In the genomic region with DNA sequence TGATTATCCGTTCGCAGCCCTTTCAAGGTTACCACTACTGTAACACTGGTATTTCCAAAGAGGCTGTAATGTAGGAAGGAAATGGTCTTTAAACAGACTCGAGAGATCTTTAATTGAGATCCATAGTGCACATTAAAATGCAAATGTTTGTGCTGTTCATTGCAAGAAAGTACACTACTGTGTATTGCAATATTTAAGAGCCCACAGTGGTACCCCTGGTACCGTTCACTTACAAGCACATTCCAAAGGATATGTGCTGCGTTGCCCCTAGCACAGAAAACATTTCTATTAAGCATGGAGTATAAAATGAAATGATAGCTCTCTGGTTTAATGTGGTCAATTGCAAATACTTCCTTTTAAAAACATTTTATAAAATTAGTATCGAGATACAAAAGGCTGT, we compare ENCODE assay signal across 24 mouse cellular contexts.
DNase-seq lines count a peak whose midpoint lies in the region; ATAC-seq and TF ChIP-seq lines count a peak whose summit lies in the region.
"Had no signal": no experiment of that assay in that cellular context is flagged by ENCODE, and none has a peak within 500 bp of the region (broad histone marks: within the 10 kb centered on the region; RNA-seq: fewer than 3 reads in every experiment).

No protein-coding gene starts in this region.

- intact Hi-C loops in left cerebral cortex, postnatal 10 days (cut with DNase I) = no loop called here

- no peaks in the 10 kb centered on the region for H3K4me1 ChIP-seq in hindbrain, embryonic 15.5 days (replicated peaks)
- no peaks in the 10 kb centered on the region for H3K4me1 ChIP-seq in hindbrain, embryonic 10.5 days (replicated peaks)
- no peaks in the 10 kb centered on the region for H3K4me1 ChIP-seq in hindbrain, postnatal 0 days (ENCODE audit: insufficient read depth, low read length)
- no peaks in the 10 kb centered on the region for H3K4me1 ChIP-seq in hindbrain, embryonic 11.5 days (replicated peaks; ENCODE audit: control insufficient read depth, insufficient read depth, low read length)
- H3K4me1 ChIP-seq in neural tube, embryonic 13.5 days (replicated peaks) = no peaks in the 10 kb centered on the region
- no peaks in the 10 kb centered on the region; the same call in 1 of the 2 replicates for H3K4me1 ChIP-seq in neural tube, embryonic 15.5 days
- H3K4me1 ChIP-seq: embryonic facial prominence, embryonic 13.5 days; embryonic facial prominence, embryonic 15.5 days; forebrain, embryonic 10.5 days; forebrain, embryonic 12.5 days had no signal

- 0 out of 2 replicates have a peak, but pooled peaks have one; percentile 51 for ATAC-seq in hindbrain, embryonic 15.5 days (ENCODE audit: low FRiP score, low read depth)
- no peak for ATAC-seq in hindbrain, postnatal 0 days
- no peak for ATAC-seq in hindbrain, embryonic 11.5 days (ENCODE audit: low FRiP score)
- peak; percentile 72; the same call in 1 of the 2 replicates for ATAC-seq in neural tube, embryonic 13.5 days (ENCODE audit: low read depth)
- peak; percentile 84 for ATAC-seq in neural tube, embryonic 15.5 days (ENCODE audit: low FRiP score)
- ATAC-seq: forebrain, embryonic 14.5 days had no signal

- no peaks in the 10 kb centered on the region for H3K36me3 ChIP-seq in hindbrain, embryonic 15.5 days
- H3K36me3 ChIP-seq in hindbrain, embryonic 10.5 days = no peaks in the 10 kb centered on the region
- no peaks in the 10 kb centered on the region for H3K36me3 ChIP-seq in hindbrain, postnatal 0 days (ENCODE audit: insufficient read depth, low read length)
- H3K36me3 ChIP-seq in hindbrain, embryonic 11.5 days (ENCODE audit: control insufficient read depth, insufficient read depth, low read length) = no peaks in the 10 kb centered on the region
- no peaks in the 10 kb centered on the region for H3K36me3 ChIP-seq in neural tube, embryonic 13.5 days
- no peaks in the 10 kb centered on the region for H3K36me3 ChIP-seq in neural tube, embryonic 15.5 days
- H3K36me3 ChIP-seq: embryonic facial prominence, embryonic 13.5 days; embryonic facial prominence, embryonic 15.5 days; forebrain, embryonic 10.5 days; forebrain, embryonic 12.5 days had no signal

- no peak overlapping the region for H3K27ac ChIP-seq in hindbrain, embryonic 15.5 days (replicated peaks)
- no peak overlapping the region for H3K27ac ChIP-seq in hindbrain, embryonic 10.5 days
- no peak overlapping the region for H3K27ac ChIP-seq in hindbrain, postnatal 0 days
- no peak overlapping the region for H3K27ac ChIP-seq in hindbrain, embryonic 11.5 days (ENCODE audit: low read depth, low read length)
- H3K27ac ChIP-seq in neural tube, embryonic 13.5 days (replicated peaks) = no peak overlapping the region
- no peak overlapping the region for H3K27ac ChIP-seq in neural tube, embryonic 15.5 days (replicated peaks)
- H3K27ac ChIP-seq: embryonic facial prominence, embryonic 13.5 days; embryonic facial prominence, embryonic 15.5 days; forebrain, embryonic 10.5 days; forebrain, embryonic 12.5 days had no signal

- no peaks in the 10 kb centered on the region for H3K9me3 ChIP-seq in hindbrain, embryonic 15.5 days
- H3K9me3 ChIP-seq in hindbrain, embryonic 10.5 days = no peaks in the 10 kb centered on the region
- H3K9me3 ChIP-seq in hindbrain, postnatal 0 days (ENCODE audit: low read length) = no peaks in the 10 kb centered on the region
- no peaks in the 10 kb centered on the region for H3K9me3 ChIP-seq in hindbrain, embryonic 11.5 days (ENCODE audit: control insufficient read depth, low read length)
- H3K9me3 ChIP-seq in neural tube, embryonic 13.5 days = no peaks in the 10 kb centered on the region
- no peaks in the 10 kb centered on the region for H3K9me3 ChIP-seq in neural tube, embryonic 15.5 days (replicated peaks)
- H3K9me3 ChIP-seq: embryonic facial prominence, embryonic 13.5 days; embryonic facial prominence, embryonic 15.5 days; forebrain, embryonic 10.5 days; forebrain, embryonic 12.5 days had no signal

- no peaks in the 10 kb centered on the region for H3K27me3 ChIP-seq in hindbrain, embryonic 15.5 days
- no peaks in the 10 kb centered on the region for H3K27me3 ChIP-seq in hindbrain, embryonic 10.5 days (ENCODE audit: insufficient read depth, poor library complexity, severe bottlenecking)
- no peaks in the 10 kb centered on the region for H3K27me3 ChIP-seq in hindbrain, postnatal 0 days (ENCODE audit: insufficient read depth, low read length)
- H3K27me3 ChIP-seq in hindbrain, embryonic 11.5 days (ENCODE audit: control insufficient read depth, insufficient read depth, low read length) = no peaks in the 10 kb centered on the region
- H3K27me3 ChIP-seq in neural tube, embryonic 13.5 days = no peaks in the 10 kb centered on the region; the same call in 1 of the 2 replicates
- H3K27me3 ChIP-seq in neural tube, embryonic 15.5 days (replicated peaks) = no peaks in the 10 kb centered on the region
- H3K27me3 ChIP-seq: embryonic facial prominence, embryonic 13.5 days; embryonic facial prominence, embryonic 15.5 days; forebrain, embryonic 12.5 days had no signal

- no peak for DNase-seq in hindbrain, embryonic 10.5 days (ENCODE audit: low spot score)
- DNase-seq in hindbrain, postnatal 0 days (ENCODE audit: low spot score) = peak; percentile 15
- DNase-seq in hindbrain, embryonic 11.5 days (ENCODE audit: low spot score) = no peak
- no peak for DNase-seq in neural tube, embryonic 10.5 days (ENCODE audit: extremely low spot score, low spot score)
- no peak for DNase-seq in left cerebral cortex, postnatal 10 days (ENCODE audit: extremely low spot score in 1 of 2, low spot score in 2 of 2)
- DNase-seq: adrenal gland, adult 2 months; adrenal gland, postnatal 10 days; adrenal gland, postnatal 25 days; cerebellum, adult 11 months; cerebellum, adult 18-20 months; cerebellum, adult 8-10 months; cerebellum, adult 9-11 months; cerebellum, postnatal 14 days; cerebellum, postnatal 36 days; embryo, embryonic 11 days had no signal

- no peak for TF ChIP-seq CTCF in hindbrain, postnatal 0 days (IDR thresholded peaks at IDR 0.05; ENCODE audit: low read depth)

- H3K4me2 ChIP-seq in hindbrain, embryonic 15.5 days = no peak overlapping the region
- H3K4me2 ChIP-seq in hindbrain, postnatal 0 days (ENCODE audit: low read depth, low read length) = no peak overlapping the region
- H3K4me2 ChIP-seq in hindbrain, embryonic 11.5 days (replicated peaks; ENCODE audit: low read depth, low read length) = no peak overlapping the region
- no peak overlapping the region for H3K4me2 ChIP-seq in neural tube, embryonic 13.5 days
- H3K4me2 ChIP-seq in neural tube, embryonic 15.5 days = no peak overlapping the region
- H3K4me2 ChIP-seq: embryonic facial prominence, embryonic 13.5 days; embryonic facial prominence, embryonic 15.5 days; forebrain, embryonic 12.5 days had no signal

- no peak overlapping the region for H3K4me3 ChIP-seq in hindbrain, embryonic 15.5 days
- H3K4me3 ChIP-seq in hindbrain, embryonic 10.5 days = no peak overlapping the region
- no peak overlapping the region for H3K4me3 ChIP-seq in hindbrain, postnatal 0 days (ENCODE audit: low read length)
- no peak overlapping the region for H3K4me3 ChIP-seq in hindbrain, embryonic 11.5 days (ENCODE audit: low read depth, low read length)
- H3K4me3 ChIP-seq in neural tube, embryonic 13.5 days = no peak overlapping the region
- H3K4me3 ChIP-seq in neural tube, embryonic 15.5 days (replicated peaks) = no peak overlapping the region
- H3K4me3 ChIP-seq: embryonic facial prominence, embryonic 13.5 days; embryonic facial prominence, embryonic 15.5 days; erythroblast, embryonic 14.5 days; forebrain, embryonic 10.5 days; forebrain, embryonic 12.5 days had no signal

- H3K9ac ChIP-seq in hindbrain, embryonic 15.5 days = no peak overlapping the region
- no peak overlapping the region for H3K9ac ChIP-seq in hindbrain, postnatal 0 days (replicated peaks; ENCODE audit: low read length)
- H3K9ac ChIP-seq in hindbrain, embryonic 11.5 days (ENCODE audit: low read depth, low read length) = no peak overlapping the region
- H3K9ac ChIP-seq in neural tube, embryonic 13.5 days = no peak overlapping the region
- H3K9ac ChIP-seq in neural tube, embryonic 15.5 days (replicated peaks) = no peak overlapping the region
- H3K9ac ChIP-seq: embryonic facial prominence, embryonic 13.5 days; embryonic facial prominence, embryonic 15.5 days; forebrain, embryonic 12.5 days had no signal

- WGBS in hindbrain, embryonic 15.5 days = 69% methylated on average over 6 of the region's 6 CpGs
- 82% methylated on average over 6 of the region's 6 CpGs for WGBS in hindbrain, embryonic 10.5 days
- WGBS in hindbrain, postnatal 0 days = 66% methylated on average over 6 of the region's 6 CpGs
- 88% methylated on average over 6 of the region's 6 CpGs for WGBS in hindbrain, embryonic 11.5 days
- WGBS in neural tube, embryonic 13.5 days = 61% methylated on average over 6 of the region's 6 CpGs
- WGBS in neural tube, embryonic 15.5 days = 46% methylated on average over 6 of the region's 6 CpGs

Comparison
In these comparisons a context has a peak if more than half of its experiments do, and no peak if none do; other contexts are left out.
1. ATAC-seq: peak in hindbrain, embryonic 15.5 days (single experiment), neural tube, embryonic 13.5 days (single experiment) and neural tube, embryonic 15.5 days (single experiment); none in hindbrain, postnatal 0 days (single experiment) and hindbrain, embryonic 11.5 days (single experiment).